Mouse (Mus musculus) heart, postnatal 0 days (tissue): ENCODE results near the gene Col6a3.

Experiments used
- CTCF ChIP-seq: IDR thresholded peaks from 2 replicates; pipeline ENCODE4 v1.5.1; 2016; ENCODE audit warnings: antibody characterized with exemption, control low read depth, low read depth
- EP300 ChIP-seq: IDR thresholded peaks from 2 replicates; pipeline ENCODE4 v1.6.1; 2016; ENCODE audit warnings: antibody characterized with exemption, low read depth

DNA sequence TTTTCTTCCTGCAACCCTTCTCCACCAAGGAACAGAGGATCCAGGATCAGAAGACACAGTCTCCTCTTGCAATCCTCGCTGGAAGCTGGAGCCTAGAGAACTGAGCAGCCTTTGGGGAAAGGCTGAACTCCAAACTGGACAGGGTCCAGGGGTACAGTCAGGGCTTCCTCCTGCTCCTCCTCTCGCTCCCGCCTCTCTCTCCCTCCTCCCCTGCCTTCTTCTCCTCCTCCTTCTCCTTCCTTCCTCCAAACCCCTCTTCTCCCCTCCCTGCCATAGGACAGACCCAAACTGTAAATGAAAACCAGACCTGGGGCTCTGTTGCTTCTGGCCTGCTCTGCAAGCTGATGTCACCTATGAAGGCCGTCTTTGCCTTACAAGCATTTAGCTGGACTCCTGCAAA lies at the start of gene Col6a3:
- TF ChIP-seq EP300 (no peak), CTCF (no peak)
